Mouse (Mus musculus) neural tube, embryonic 12.5 days (tissue): ENCODE results near the gene Olfr319. TPM values are rescaled to one million over a fixed set of nuclear protein-coding genes. Genes with fewer than 3 reads are reported as not detected.
"Not testable (repeated sequence)": the region's sequence is repeated elsewhere in the genome, so short reads cannot be mapped to it uniquely, and the experiment has no call there.

Experiments used
- ATAC-seq: fragments of 200-750 bp; cut with Nextera tagmentation; 2 replicates; pipeline ENCODE4 v1.8.0; 2017; ENCODE audit warnings: low read depth, mild to moderate bottlenecking, moderate TSS enrichment, moderate library complexity; ENCODE audit not compliant: low FRiP score
- H3K27ac ChIP-seq: fragments of 300-500 bp; sonication (generic); 2 replicates; pipeline ENCODE4 v1.5.1; 2016
- H3K27me3 ChIP-seq: fragments of 300-500 bp; sonication (generic); replicated peaks from 2 replicates; pipeline ENCODE4 v1.6.1; 2016; ENCODE audit warnings: mild to moderate bottlenecking
- H3K36me3 ChIP-seq: fragments of 300-500 bp; sonication (generic); 2 replicates; pipeline ENCODE4 v1.6.1; 2016; ENCODE audit warnings: mild to moderate bottlenecking
- H3K4me1 ChIP-seq: fragments of 300-500 bp; sonication (generic); 2 replicates; pipeline ENCODE4 v1.6.1; 2016
- H3K4me2 ChIP-seq: fragments of 300-500 bp; sonication (generic); replicated peaks from 2 replicates; pipeline ENCODE4 v1.6.1; 2016; ENCODE audit warnings: mild to moderate bottlenecking
- H3K4me3 ChIP-seq: fragments of 300-500 bp; sonication (generic); 2 replicates; pipeline ENCODE4 v1.5.1; 2016
- H3K9ac ChIP-seq: fragments of 300-500 bp; sonication (generic); 2 replicates; pipeline ENCODE4 v1.6.1; 2016; ENCODE audit warnings: mild to moderate bottlenecking
- H3K9me3 ChIP-seq: fragments of 300-500 bp; sonication (generic); 2 replicates; pipeline ENCODE4 v1.6.1; 2016; ENCODE audit warnings: mild to moderate bottlenecking
- WGBS: fragments of 180-500 bp; shearing (Covaris S2); methylation state at CpG from one replicate; pipeline ENCODE4 v1.1.7; 2016; 5-methylcytosine and 5-hydroxymethylcytosine counted together
- polyA plus RNA-seq: library from polyadenylated mRNA; unstranded; fragments of >200 nt; fragmentation: Nextera tagmentation; extraction: Ambion mirVana; gene quantifications from 2 replicates; pipeline ENCODE4 v1.2.1, GENCODE M21; 2016

Olfr319 gene
- not detected in 2 replicates for polyA plus RNA-seq

- no peak within 1 kb of the TSS for H3K9ac ChIP-seq
- H3K36me3 ChIP-seq, result no peaks in the 10 kb centered on the region
- H3K4me3 ChIP-seq, result no peak within 1 kb of the TSS
- 93% methylated on average over 3 of the region's 3 CpGs for WGBS
- H3K27me3 ChIP-seq, result no peaks in the 10 kb centered on the region
- H3K4me2 ChIP-seq, result no peak within 1 kb of the TSS
- no peak for ATAC-seq
- no peak within 1 kb of the TSS for H3K27ac ChIP-seq
- peaks cover 11% of the 10 kb centered on the region for H3K9me3 ChIP-seq
- no peaks in the 10 kb centered on the region for H3K4me1 ChIP-seq
These were observed at the start of gene Olfr319 for GRCm38 (mm10) chr11:58698862-58699261. Gene Olfr319, plus strand, starts transcription at chr11:58699162.

- no peak overlapping the region for H3K4me2 ChIP-seq
- no peak overlapping the region for H3K27ac ChIP-seq
- H3K4me3 ChIP-seq, result no peak overlapping the region
- ATAC-seq, result no peak
- WGBS, result 86% methylated on average over 3 of the region's 3 CpGs
- H3K9me3 ChIP-seq, result no peaks in the 10 kb centered on the region
- no peaks in the 10 kb centered on the region for H3K36me3 ChIP-seq
- no peaks in the 10 kb centered on the region for H3K4me1 ChIP-seq
- no peaks in the 10 kb centered on the region for H3K27me3 ChIP-seq
- no peak overlapping the region for H3K9ac ChIP-seq
These were observed 43.8 kb upstream of the Olfr319 start for GRCm38 (mm10) chr11:58655151-58655550.

GRCm38 (mm10) chr11:58658596-58658995 lies 40.4 kb upstream of the Olfr319 start, which contains the start of gene Olfr322:
Gene Olfr322, plus strand, starts transcription at chr11:58658782.
- no peaks in the 10 kb centered on the region for H3K27me3 ChIP-seq
- 88% methylated on average over 4 of the region's 4 CpGs for WGBS

GRCm38 (mm10) chr11:58669252-58669651 lies 29.7 kb upstream of the Olfr319 start:
- no peak for ATAC-seq
- Histone ChIP-seq H3K27ac (no peak overlapping the region), H3K36me3 (no peaks in the 10 kb centered on the region)

More at GRCm38 (mm10) chr11:58658596-58658995, 40.4 kb upstream of the Olfr319 start, which contains the start of gene Olfr322:
- no peak within 1 kb of the TSS for H3K4me2 ChIP-seq
- no peaks in the 10 kb centered on the region for H3K36me3 ChIP-seq
- H3K9me3 ChIP-seq, result no peaks in the 10 kb centered on the region
- no peak within 1 kb of the TSS for H3K9ac ChIP-seq
- no peak for ATAC-seq
- H3K27ac ChIP-seq, result no peak within 1 kb of the TSS
- no peaks in the 10 kb centered on the region for H3K4me1 ChIP-seq
- H3K4me3 ChIP-seq, result no peak within 1 kb of the TSS

GRCm38 (mm10) chr11:58671825-58672224 lies 27.1 kb upstream of the Olfr319 start:
- 61% methylated on average over 4 of the region's 4 CpGs for WGBS
- no peak for ATAC-seq

More at GRCm38 (mm10) chr11:58669252-58669651, 29.7 kb upstream of the Olfr319 start:
- Histone ChIP-seq H3K9me3 (no peaks in the 10 kb centered on the region), H3K27me3 (no peaks in the 10 kb centered on the region), H3K9ac (no peak overlapping the region), H3K4me3 (no peak overlapping the region), H3K4me1 (no peaks in the 10 kb centered on the region), H3K4me2 (no peak overlapping the region)

GRCm38 (mm10) chr11:58680799-58681198 lies 18.2 kb upstream of the Olfr319 start, which contains the start of gene Olfr320:
Gene Olfr320, plus strand, starts transcription at chr11:58681099.
- Histone ChIP-seq H3K9me3 (no peaks in the 10 kb centered on the region), H3K4me2 (no peak within 1 kb of the TSS), H3K9ac (no peak within 1 kb of the TSS), H3K27me3 (no peaks in the 10 kb centered on the region), H3K4me3 (no peak within 1 kb of the TSS), H3K27ac (no peak within 1 kb of the TSS), H3K36me3 (no peaks in the 10 kb centered on the region), H3K4me1 (no peaks in the 10 kb centered on the region)
- ATAC-seq, result no peak
- 90% methylated on average over 1 of the region's 1 CpGs for WGBS

More at GRCm38 (mm10) chr11:58671825-58672224, 27.1 kb upstream of the Olfr319 start:
- Histone ChIP-seq H3K27ac (no peak overlapping the region), H3K4me1 (no peaks in the 10 kb centered on the region), H3K4me2 (no peak overlapping the region), H3K27me3 (no peaks in the 10 kb centered on the region), H3K9me3 (no peaks in the 10 kb centered on the region), H3K36me3 (no peaks in the 10 kb centered on the region), H3K4me3 (no peak overlapping the region), H3K9ac (no peak overlapping the region)

- H3K27me3 ChIP-seq, result no peaks in the 10 kb centered on the region
- no peak overlapping the region for H3K27ac ChIP-seq
- ATAC-seq, result no peak
- 81% methylated on average over 11 of the region's 11 CpGs for WGBS
- no peaks in the 10 kb centered on the region for H3K36me3 ChIP-seq
- H3K4me3 ChIP-seq, result no peak overlapping the region
- H3K9me3 ChIP-seq, result no peaks in the 10 kb centered on the region
- no peak overlapping the region for H3K9ac ChIP-seq
- no peak overlapping the region for H3K4me2 ChIP-seq
- no peaks in the 10 kb centered on the region for H3K4me1 ChIP-seq
These were observed 10.1 kb downstream of the Olfr319 start for GRCm38 (mm10) chr11:58709086-58709485.

- not testable (repeated sequence) for H3K27me3 ChIP-seq, H3K4me1 ChIP-seq, H3K4me2 ChIP-seq, ATAC-seq, H3K27ac ChIP-seq, H3K36me3 ChIP-seq, H3K4me3 ChIP-seq, H3K9me3 ChIP-seq, H3K9ac ChIP-seq
- 92% methylated on average over 7 of the region's 7 CpGs for WGBS
These were observed 18.8 kb downstream of the Olfr319 start for GRCm38 (mm10) chr11:58717723-58718122.

GRCm38 (mm10) chr11:58719701-58720100 lies 20.7 kb downstream of the Olfr319 start:
- no peaks in the 10 kb centered on the region for H3K4me1 ChIP-seq
- no peaks in the 10 kb centered on the region for H3K36me3 ChIP-seq
- ATAC-seq, result no peak
- no peak overlapping the region for H3K9ac ChIP-seq
- H3K9me3 ChIP-seq, result no peaks in the 10 kb centered on the region
- no peaks in the 10 kb centered on the region for H3K27me3 ChIP-seq
- H3K4me2 ChIP-seq, result no peak overlapping the region
- H3K4me3 ChIP-seq, result no peak overlapping the region
- 84% methylated on average over 4 of the region's 4 CpGs for WGBS
- no peak overlapping the region for H3K27ac ChIP-seq

GRCm38 (mm10) chr11:58723914-58724313 lies 25.0 kb downstream of the Olfr319 start, which contains the start of gene Olfr318:
Gene Olfr318, minus strand, starts transcription at chr11:58724014.
- H3K27ac ChIP-seq, result no peak within 1 kb of the TSS
- no peak for ATAC-seq
- H3K4me2 ChIP-seq, result no peak within 1 kb of the TSS
- no peaks in the 10 kb centered on the region for H3K4me1 ChIP-seq
- H3K4me3 ChIP-seq, result no peak within 1 kb of the TSS
- H3K27me3 ChIP-seq, result no peaks in the 10 kb centered on the region
- no peak within 1 kb of the TSS for H3K9ac ChIP-seq
- no peaks in the 10 kb centered on the region for H3K36me3 ChIP-seq
- H3K9me3 ChIP-seq, result no peaks in the 10 kb centered on the region

- H3K27me3 ChIP-seq, H3K9me3 ChIP-seq, H3K27ac ChIP-seq, ATAC-seq, H3K4me3 ChIP-seq, H3K4me2 ChIP-seq, H3K4me1 ChIP-seq, H3K36me3 ChIP-seq, H3K9ac ChIP-seq: not testable (repeated sequence)
- 84% methylated on average over 6 of the region's 6 CpGs for WGBS
These were observed 29.1 kb downstream of the Olfr319 start for GRCm38 (mm10) chr11:58727896-58728650.

GRCm38 (mm10) chr11:58733372-58733771 lies 34.4 kb downstream of the Olfr319 start:
- Histone ChIP-seq H3K4me1 (no peaks in the 10 kb centered on the region), H3K4me3 (no peak overlapping the region), H3K27ac (no peak overlapping the region), H3K9ac (no peak overlapping the region), H3K36me3 (no peaks in the 10 kb centered on the region), H3K9me3 (no peaks in the 10 kb centered on the region), H3K27me3 (no peaks in the 10 kb centered on the region), H3K4me2 (no peak overlapping the region)
- 56% methylated on average over 3 of the region's 3 CpGs for WGBS
- ATAC-seq, result no peak

- Histone ChIP-seq H3K9me3 (no peaks in the 10 kb centered on the region), H3K4me2 (no peak within 1 kb of the TSS), H3K4me1 (no peaks in the 10 kb centered on the region), H3K9ac (no peak within 1 kb of the TSS), H3K36me3 (no peaks in the 10 kb centered on the region), H3K27ac (no peak within 1 kb of the TSS), H3K27me3 (no peaks in the 10 kb centered on the region), H3K4me3 (no peak within 1 kb of the TSS)
- no peak for ATAC-seq
- WGBS, result 78% methylated on average over 4 of the region's 4 CpGs
These were observed 39.9 kb downstream of the Olfr319 start, which contains the start of gene Olfr317 for GRCm38 (mm10) chr11:58738792-58739262. Gene Olfr317, minus strand, starts transcription at chr11:58739212.
